Mouse (Mus musculus) MEL (cell line): Measurements from ENCODE around the gene Spi1. TPM values are rescaled to one million over a fixed set of nuclear protein-coding genes. Genes with fewer than 3 reads are reported as not detected.

Source experiments
- DNase-seq: peaks from one replicate; pipeline ENCODE4 v3.0.0; 2011; ENCODE audit warnings: low read depth, low spot score
- H3K27ac ChIP-seq: 2 replicates; pipeline ENCODE4 v1.5.1; 2012; ENCODE audit warnings: low read depth, mild to moderate bottlenecking, control low read depth, low read length, moderate library complexity; ENCODE audit not compliant: control insufficient read depth
- H3K27me3 ChIP-seq, 2 experiments: fragments of 150-350 bp in 1 of 2; sonication (generic) in 1 of 2; 2 replicates each; pipeline ENCODE4 v1.6.1; 2012; ENCODE audit warnings: low read length in 2 of 2, mild to moderate bottlenecking in 2 of 2, improper control_type of control experiment in 1 of 2, moderate library complexity in 1 of 2; ENCODE audit not compliant: insufficient read depth in 2 of 2, control insufficient read depth in 1 of 2
- H3K36me3 ChIP-seq, 2 experiments: 2 replicates each; pipeline ENCODE4 v1.6.1; 2012 to 2014; ENCODE audit warnings: low read length in 2 of 2, improper control_type of control experiment in 1 of 2, inconsistent platforms in 1 of 2, mild to moderate bottlenecking in 1 of 2; ENCODE audit not compliant: insufficient read depth in 2 of 2, control insufficient read depth in 1 of 2
- H3K4me1 ChIP-seq, 2 experiments: fragments of 150-350 bp in 1 of 2; sonication (generic) in 1 of 2; 2 replicates each; pipeline ENCODE4 v1.6.1; 2012; ENCODE audit warnings: low read length in 2 of 2, improper control_type of control experiment in 1 of 2, mild to moderate bottlenecking in 1 of 2; ENCODE audit not compliant: insufficient read depth in 2 of 2, control insufficient read depth in 1 of 2
- H3K4me3 ChIP-seq, 2 experiments: fragments of 150-350 bp in 1 of 2; sonication (generic) in 1 of 2; 2 replicates each; pipeline ENCODE4 v1.5.1; 2012; ENCODE audit warnings: low read depth in 2 of 2, low read length in 2 of 2, mild to moderate bottlenecking in 2 of 2, moderate library complexity in 2 of 2, control low read depth in 1 of 2, improper control_type of control experiment in 1 of 2; ENCODE audit not compliant: control insufficient read depth in 1 of 2, insufficient read depth in 1 of 2
- H3K79me2 ChIP-seq: 2 replicates; pipeline ENCODE4 v1.6.1; 2012; ENCODE audit warnings: mild to moderate bottlenecking, low read length, moderate library complexity; ENCODE audit not compliant: control insufficient read depth, poor library complexity, insufficient read depth
- H3K9ac ChIP-seq: 2 replicates; pipeline ENCODE4 v1.6.1; 2012; ENCODE audit warnings: low read depth, mild to moderate bottlenecking, control low read depth, low read length, moderate library complexity; ENCODE audit not compliant: control insufficient read depth, poor library complexity, severe bottlenecking
- H3K9me3 ChIP-seq: fragments of 150-350 bp; sonication (generic); replicated peaks from 2 replicates; pipeline ENCODE4 v1.6.1; 2012; ENCODE audit warnings: mild to moderate bottlenecking, low read length, improper control_type of control experiment, moderate library complexity; ENCODE audit not compliant: insufficient read depth
- CHD1 ChIP-seq: IDR thresholded peaks from 2 replicates; pipeline ENCODE4 v1.6.1; 2012; ENCODE audit warnings: low read depth, mild to moderate bottlenecking, inconsistent platforms, low read length, improper control_type of control experiment
- CHD2 ChIP-seq: IDR thresholded peaks from 2 replicates; pipeline ENCODE4 v1.6.1; 2011; ENCODE audit warnings: low read length, improper control_type of control experiment
- ETS1 ChIP-seq: IDR thresholded peaks from 2 replicates; pipeline ENCODE4 v1.6.1; 2012; ENCODE audit warnings: low read depth, mild to moderate bottlenecking, inconsistent platforms, low read length, improper control_type of control experiment, moderate library complexity
- GABPA ChIP-seq: IDR thresholded peaks from 2 replicates; pipeline ENCODE4 v1.6.1; 2012; ENCODE audit warnings: low read depth, mild to moderate bottlenecking, inconsistent platforms, low read length, improper control_type of control experiment, moderate library complexity
- KAT2A ChIP-seq: conservative IDR thresholded peaks from 2 replicates; pipeline ENCODE4 v1.6.1; 2012; ENCODE audit warnings: low read depth, low read length, improper control_type of control experiment, inconsistent platforms
- MAFK ChIP-seq: IDR thresholded peaks from 2 replicates; pipeline ENCODE4 v1.6.1; 2011; ENCODE audit warnings: low read depth, mild to moderate bottlenecking, low read length, improper control_type of control experiment, borderline replicate concordance
- MAX ChIP-seq: IDR thresholded peaks from 2 replicates; pipeline ENCODE4 v1.6.1; 2011; ENCODE audit warnings: low read length, improper control_type of control experiment
- MEF2A ChIP-seq: IDR thresholded peaks from 2 replicates; pipeline ENCODE4 v1.6.1; 2014; ENCODE audit warnings: low read depth, mild to moderate bottlenecking, inconsistent platforms, low read length, improper control_type of control experiment; ENCODE audit not compliant: poor library complexity, insufficient replicate concordance, severe bottlenecking; ENCODE audit errors: extremely low read depth
- MXI1 ChIP-seq: IDR thresholded peaks from 2 replicates; pipeline ENCODE4 v1.6.1; 2011; ENCODE audit warnings: mild to moderate bottlenecking, low read depth, low read length, improper control_type of control experiment
- MYB ChIP-seq: IDR thresholded peaks from 2 replicates; pipeline ENCODE4 v1.6.1; 2011; ENCODE audit warnings: mild to moderate bottlenecking, low read depth, low read length, improper control_type of control experiment
- POLR2AphosphoS2 ChIP-seq: IDR thresholded peaks from 2 replicates; pipeline ENCODE4 v1.6.1; 2011; ENCODE audit warnings: low read length, improper control_type of control experiment
- POLR2AphosphoS5 ChIP-seq: IDR thresholded peaks from 2 replicates; pipeline ENCODE4 v1.6.1; 2012; ENCODE audit warnings: low read depth, borderline replicate concordance, mild to moderate bottlenecking, inconsistent platforms, low read length, moderate library complexity, mixed read lengths
- RAD21 ChIP-seq: IDR thresholded peaks from 2 replicates; pipeline ENCODE4 v1.6.1; 2011; ENCODE audit warnings: mild to moderate bottlenecking, low read depth, low read length, improper control_type of control experiment
- TCF12 ChIP-seq: IDR thresholded peaks from 2 replicates; pipeline ENCODE4 v1.6.1; 2014; ENCODE audit warnings: low read depth, mild to moderate bottlenecking, inconsistent platforms, low read length, improper control_type of control experiment, moderate library complexity
- UBTF ChIP-seq: IDR thresholded peaks from 2 replicates; pipeline ENCODE4 v1.6.1; 2012; ENCODE audit warnings: low read depth, mild to moderate bottlenecking, inconsistent platforms, low read length, improper control_type of control experiment, moderate library complexity, borderline replicate concordance; ENCODE audit not compliant: insufficient read depth
- USF1 ChIP-seq: IDR thresholded peaks from 2 replicates; pipeline ENCODE4 v1.6.1; 2014; ENCODE audit warnings: low read depth, mild to moderate bottlenecking, inconsistent platforms, low read length, improper control_type of control experiment, moderate library complexity
- USF2 ChIP-seq, 2 experiments: IDR thresholded peaks; 2 replicates each; pipeline ENCODE4 v1.6.1; 2011 to 2012; ENCODE audit warnings: improper control_type of control experiment in 2 of 2, low read length in 2 of 2, borderline replicate concordance in 1 of 2, inconsistent platforms in 1 of 2, low read depth in 1 of 2, mild to moderate bottlenecking in 1 of 2; ENCODE audit not compliant: insufficient read depth in 1 of 2
- ZMIZ1 ChIP-seq: IDR thresholded peaks from 2 replicates; pipeline ENCODE4 v1.6.1; 2012; ENCODE audit warnings: low read depth, mild to moderate bottlenecking, inconsistent platforms, low read length, improper control_type of control experiment, moderate library complexity
- polyA plus RNA-seq, 2 experiments: library from polyadenylated mRNA; stranded (reverse) in 1 of 2; unstranded in 1 of 2; fragments of >175 nt in 1 of 2; fragments of >200 nt in 1 of 2; gene quantifications; 2 replicates each; pipeline versions ENCODE4 v1.2.1 to v1.2.4; 2012; ENCODE audit warnings: low replicate concordance in 2 of 2, low read depth in 1 of 2; ENCODE audit not compliant: insufficient read length in 2 of 2, insufficient read depth in 1 of 2, missing spikeins in 1 of 2
- total RNA-seq: library from RNA; depleted of rRNA; stranded (reverse); fragments of 300-350 nt; gene quantifications from 2 replicates; pipeline ENCODE4 v1.2.3, GENCODE M21; 2012

Gene Spi1
- total and polyA plus RNA-seq, 3 experiments = 95.9 to 142 (median 129) TPM

GRCm38 (mm10) chr2:91033000-91033399, 49.2 kb upstream of the Spi1 start (continued):
- TF ChIP-seq ETS1 (no peak), CHD1 (no peak), MAFK (no peak), GABPA (no peak), CHD2 (no peak), POLR2AphosphoS5 (no peak), MEF2A (no peak), USF1 (peak; percentile 87), UBTF (no peak), RAD21 (peak; percentile 68), MYB (no peak)

- Histone ChIP-seq H3K9ac (no peak within 1 kb of the TSS), H3K27ac (no peak within 1 kb of the TSS), H3K4me1 (no peaks in the 10 kb centered on the region), H3K27me3 (no peaks in the 10 kb centered on the region), H3K36me3 (no peaks in the 10 kb centered on the region), H3K4me3 (no peak within 1 kb of the TSS), H3K79me2 (no peaks in the 10 kb centered on the region), H3K9me3 (no peaks in the 10 kb centered on the region)
- TF ChIP-seq POLR2AphosphoS2 (no peak), MYB (no peak), MAX (no peak), ETS1 (no peak), POLR2AphosphoS5 (no peak), MAFK (no peak)
- DNase-seq = no peak
Measured at GRCm38 (mm10) chr2:91035385-91035784, 46.8 kb upstream of the Spi1 start, which contains the start of gene Rapsn. Gene Rapsn (plus strand): TSS chr2:91035620.

- Histone ChIP-seq H3K79me2 (no peaks in the 10 kb centered on the region), H3K4me1 (no peaks in the 10 kb centered on the region), H3K36me3 (no peaks in the 10 kb centered on the region), H3K4me3 (no peak overlapping the region), H3K9ac (no peak overlapping the region), H3K27me3 (no peaks in the 10 kb centered on the region), H3K9me3 (no peaks in the 10 kb centered on the region), H3K27ac (no peak overlapping the region)
- TF ChIP-seq MXI1 (no peak), USF2 (IDR thresholded peaks at IDR 0.05; ENCODE audit: borderline replicate concordance in 1 of 2, insufficient read depth in 1 of 2, low read depth in 1 of 2, low read length in 2 of 2) (no peak), TCF12 (no peak), RAD21 (no peak), MEF2A (no peak), POLR2AphosphoS5 (no peak), KAT2A (no peak), ZMIZ1 (no peak)
- DNase-seq = no peak
Measured at GRCm38 (mm10) chr2:91041786-91042185, 40.4 kb upstream of the Spi1 start.
